Mouse (Mus musculus): ENCODE results near the gene Lactb.

- TF ChIP-seq CTCF (conservative IDR thresholded peaks at IDR 0.05; ENCODE audit: low read length) (no peak), POU5F1 (IDR thresholded peaks at IDR 0.05; ENCODE audit: borderline replicate concordance, low read length) (no peak), NANOG (IDR thresholded peaks at IDR 0.05; ENCODE audit: borderline replicate concordance, low read length) (no peak)
Measured at GRCm38 (mm10) chr9:66945161-66945560, 30.1 kb downstream of the Lactb start.

All from E14TG2a.4 (cell line).